Mouse (Mus musculus) stomach, postnatal 0 days (tissue): Measurements from ENCODE around the gene Ythdf1.

Source experiments
- CTCF ChIP-seq: IDR thresholded peaks from 2 replicates; pipeline ENCODE4 v1.5.1; 2016; ENCODE audit warnings: antibody characterized with exemption, low read depth, mild to moderate bottlenecking, moderate library complexity
- EP300 ChIP-seq: optimal IDR thresholded peaks from 2 replicates; pipeline ENCODE3; 2016; ENCODE audit warnings: antibody characterized with exemption

DNA sequence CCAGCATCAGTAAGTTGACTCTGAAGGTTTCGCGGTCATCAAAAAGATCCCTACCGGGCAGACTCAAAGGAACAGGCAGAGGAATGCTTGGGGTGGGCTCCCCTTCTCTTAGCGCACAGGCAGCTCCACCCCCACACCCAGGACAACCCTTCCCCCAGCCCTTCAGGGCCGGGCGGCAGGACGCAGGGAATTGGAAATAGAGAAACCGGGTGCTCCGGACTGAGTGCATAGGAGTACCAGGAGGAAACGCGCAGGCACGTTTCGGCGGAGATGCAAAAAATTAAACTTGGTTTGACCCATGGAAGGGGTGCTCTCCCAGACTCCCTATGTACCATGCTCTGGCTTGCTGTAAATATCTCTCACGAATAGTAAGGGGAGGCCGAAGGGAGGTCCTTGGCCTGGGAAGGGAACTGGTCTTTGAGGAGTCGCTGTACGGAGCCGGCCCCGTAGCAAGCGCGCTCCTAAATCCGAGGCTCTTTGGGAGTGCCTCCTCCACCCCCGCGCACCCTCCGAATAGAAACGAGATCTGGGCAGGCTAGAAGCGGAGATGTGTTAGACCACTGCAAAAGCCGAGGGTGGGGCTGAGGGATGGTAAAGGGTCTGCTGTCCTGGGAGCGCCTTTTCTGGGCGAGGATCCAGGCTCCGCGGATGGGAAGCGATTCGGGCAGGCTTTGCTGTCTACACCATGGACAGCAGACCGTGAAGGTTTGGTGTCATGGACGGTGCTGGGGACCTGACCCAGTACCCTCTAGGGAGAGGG lies 29.5 kb downstream of the Ythdf1 start:
- TF ChIP-seq CTCF (no peak), EP300 (no peak)
